Mouse (Mus musculus): ENCODE measurements at regions not wholly inside any gene's neighbourhood (a gene's known extent, or its start where the extent isn't known, plus 50 kb on each side); places are given as distances from the start of the nearest gene placed in this dataset.

GRCm38 (mm10) chr10:40997606-40998005 lies 74.5 kb downstream of the Gpr6 start:
- H3K4me1 ChIP-seq (ENCODE audit: control insufficient read depth, insufficient read depth, low read length) = no peaks in the 10 kb centered on the region
- WGBS = 48% methylated on average over 5 of the region's 5 CpGs
- H3K36me3 ChIP-seq (ENCODE audit: control insufficient read depth, insufficient read depth, low read length) = no peaks in the 10 kb centered on the region
- no peak overlapping the region for H3K27ac ChIP-seq (ENCODE audit: insufficient read depth, low read depth, low read length)
- H3K4me3 ChIP-seq (ENCODE audit: insufficient read depth, low read depth, low read length) = no peak overlapping the region
- H3K27me3 ChIP-seq (replicated peaks; ENCODE audit: control insufficient read depth, insufficient read depth, low read length) = no peaks in the 10 kb centered on the region
- DNase-seq = no peak
- TF ChIP-seq CTCF (conservative IDR thresholded peaks at IDR 0.05; ENCODE audit: insufficient read depth, insufficient read length, low read depth, low read length) = no peak
- no peak for TF ChIP-seq POLR2A (IDR thresholded peaks at IDR 0.05; ENCODE audit: low read depth, low read length)
